Mouse (Mus musculus) kidney, adult 2 months (tissue): ENCODE data around the gene Gm8180. TPM values are rescaled to one million over a fixed set of nuclear protein-coding genes. Genes with fewer than 3 reads are reported as not detected.
"Not testable (repeated sequence)": the region's sequence is repeated elsewhere in the genome, so short reads cannot be mapped to it uniquely, and the experiment has no call there.

ENCODE experiments used
- DNase-seq: peaks from one replicate; pipeline ENCODE4 v3.0.0; 2021
- H3K27ac ChIP-seq: fragments of 200-500 bp; 2 replicates; pipeline ENCODE4 v1.5.1; 2012; ENCODE audit warnings: low read depth, low read length, control low read depth, inconsistent platforms; ENCODE audit not compliant: insufficient read depth
- H3K27me3 ChIP-seq: fragments of 200-500 bp; replicated peaks from 2 replicates; pipeline ENCODE4 v1.6.1; 2012; ENCODE audit warnings: mild to moderate bottlenecking, moderate library complexity, low read length, inconsistent platforms; ENCODE audit not compliant: control insufficient read depth, insufficient read depth
- H3K36me3 ChIP-seq: fragments of 200-500 bp; 2 replicates; pipeline ENCODE4 v1.6.1; 2012; ENCODE audit warnings: mild to moderate bottlenecking, moderate library complexity, low read length, inconsistent platforms; ENCODE audit not compliant: control insufficient read depth, insufficient read depth
- H3K4me1 ChIP-seq: fragments of 200-500 bp; 2 replicates; pipeline ENCODE4 v1.6.1; 2011; ENCODE audit warnings: low read length; ENCODE audit not compliant: control insufficient read depth, insufficient read depth
- H3K4me3 ChIP-seq: fragments of 200-500 bp; 2 replicates; pipeline ENCODE4 v1.5.1; 2011; ENCODE audit warnings: mild to moderate bottlenecking, low read depth, low read length, control low read depth; ENCODE audit not compliant: insufficient read depth
- CTCF ChIP-seq: fragments of 200-500 bp; conservative IDR thresholded peaks from 2 replicates; pipeline ENCODE4 v1.5.1; 2011; ENCODE audit warnings: low read depth, mild to moderate bottlenecking, control low read depth, low read length, moderate library complexity, mixed read lengths; ENCODE audit not compliant: insufficient read depth, insufficient read length
- WGBS: fragments of 180-500 bp; shearing (Covaris S2); methylation state at CpG from one replicate; pipeline ENCODE4 v1.1.7; 2018; 5-methylcytosine and 5-hydroxymethylcytosine counted together
- polyA plus RNA-seq: library from polyadenylated mRNA; depleted of rRNA; stranded (reverse); fragments of >200 nt; gene quantifications from 2 replicates; pipeline ENCODE4 v1.2.3, GENCODE M21; 2012; rRNA removed

The Gm8180 gene
- not detected in 2 replicates for polyA plus RNA-seq

DNA sequence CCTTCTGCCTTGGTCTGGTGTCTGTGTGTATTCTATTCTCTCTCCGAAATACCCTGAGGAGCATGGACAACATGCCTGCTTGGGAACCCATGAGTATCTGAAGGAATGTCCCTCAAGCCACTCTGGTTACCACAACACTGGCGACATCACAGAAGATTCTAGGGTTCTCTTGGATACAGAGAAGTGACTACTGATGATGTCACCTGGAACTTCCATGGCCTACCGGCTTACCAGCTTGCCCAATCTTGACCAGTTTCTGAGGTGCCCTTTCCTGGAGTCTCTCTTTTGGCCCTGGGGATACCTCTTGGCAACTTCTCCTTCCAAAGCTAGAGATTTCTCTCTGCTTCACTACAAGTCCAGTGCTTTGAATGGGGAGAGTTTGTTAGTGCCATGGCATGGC, at the start of gene Gm8180:
Gm8180 (minus strand) TSS at position 101 of the 400 bp plus-strand sequence.
- H3K27me3 ChIP-seq, H3K4me3 ChIP-seq, H3K36me3 ChIP-seq, DNase-seq, H3K27ac ChIP-seq, H3K4me1 ChIP-seq: not testable (repeated sequence)
- WGBS: 87% methylated on average over 3 of the region's 3 CpGs

DNA sequence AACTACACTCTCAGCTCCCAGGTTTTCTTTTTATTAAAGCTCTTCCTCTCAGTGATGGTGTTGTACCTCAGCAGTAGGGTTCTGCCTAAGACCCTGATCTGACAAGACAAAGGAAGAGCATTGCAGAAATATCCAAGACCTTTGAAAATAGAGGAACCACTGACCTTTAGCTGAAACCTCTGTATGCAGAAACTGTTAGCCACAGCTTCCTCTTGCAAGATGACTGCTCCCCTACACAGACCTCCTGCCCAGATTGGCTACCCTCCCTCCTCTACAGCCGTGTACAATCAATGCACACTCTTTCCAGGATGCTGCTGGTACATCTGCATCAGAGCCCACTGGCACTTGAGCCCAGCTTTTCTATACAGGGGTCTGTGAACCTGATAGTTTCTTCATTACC, 45.8 kb upstream of the Gm8180 start:
- H3K27ac ChIP-seq, H3K36me3 ChIP-seq, H3K4me3 ChIP-seq, H3K4me1 ChIP-seq, H3K27me3 ChIP-seq: not testable (repeated sequence)
- 50% methylated on average over 1 of the region's 1 CpGs for WGBS
- peak; percentile 1 for DNase-seq

DNA sequence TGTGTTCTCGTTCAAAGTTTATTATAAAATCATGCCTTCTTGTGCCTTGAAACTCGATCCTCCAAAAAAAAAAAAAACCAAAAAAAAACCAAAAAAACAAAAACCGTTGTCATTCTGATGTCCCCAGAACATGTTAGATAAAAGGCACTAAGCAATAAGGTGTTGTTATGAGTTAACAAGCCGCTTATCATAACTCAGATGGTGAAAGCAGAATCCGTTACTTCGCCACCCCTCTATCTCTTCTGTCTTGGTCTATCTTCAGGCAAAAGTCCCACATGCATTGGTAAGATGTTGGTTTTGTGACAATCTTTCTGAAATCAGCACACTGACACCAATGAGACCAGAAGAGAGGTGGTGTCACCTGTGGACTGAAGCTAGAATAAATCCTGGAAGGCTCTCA, 39.6 kb upstream of the Gm8180 start:
- whole genome bisulfite sequencing: 78% methylated on average over 6 of the region's 6 CpGs
- H3K4me3 ChIP-seq, H3K36me3 ChIP-seq, H3K27me3 ChIP-seq, H3K27ac ChIP-seq, H3K4me1 ChIP-seq, DNase-seq: not testable (repeated sequence)

DNA sequence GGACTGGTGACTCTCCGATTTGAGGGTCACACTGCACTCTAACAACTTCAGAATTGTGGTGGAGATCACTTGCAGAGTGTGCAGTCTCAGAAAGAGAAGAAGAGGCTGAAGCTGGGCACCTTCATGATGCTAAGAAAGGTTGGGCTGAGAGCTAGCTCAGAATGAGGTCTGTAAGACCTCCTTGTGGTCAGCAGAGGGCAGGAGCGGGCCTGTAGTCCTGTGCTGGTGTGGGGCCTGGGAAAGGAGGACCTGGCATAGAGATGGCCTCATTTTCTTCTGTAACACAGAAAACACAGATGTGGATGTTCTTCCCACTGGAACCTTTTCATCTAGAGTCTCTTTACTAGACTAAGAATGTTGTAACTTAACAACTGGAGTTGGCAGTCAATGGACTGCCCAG, 37.3 kb upstream of the Gm8180 start:
- 57% methylated on average over 1 of the region's 2 CpGs for WGBS
- not testable (repeated sequence) for H3K27me3 ChIP-seq, DNase-seq, H3K4me1 ChIP-seq, H3K27ac ChIP-seq, H3K36me3 ChIP-seq, H3K4me3 ChIP-seq

DNA sequence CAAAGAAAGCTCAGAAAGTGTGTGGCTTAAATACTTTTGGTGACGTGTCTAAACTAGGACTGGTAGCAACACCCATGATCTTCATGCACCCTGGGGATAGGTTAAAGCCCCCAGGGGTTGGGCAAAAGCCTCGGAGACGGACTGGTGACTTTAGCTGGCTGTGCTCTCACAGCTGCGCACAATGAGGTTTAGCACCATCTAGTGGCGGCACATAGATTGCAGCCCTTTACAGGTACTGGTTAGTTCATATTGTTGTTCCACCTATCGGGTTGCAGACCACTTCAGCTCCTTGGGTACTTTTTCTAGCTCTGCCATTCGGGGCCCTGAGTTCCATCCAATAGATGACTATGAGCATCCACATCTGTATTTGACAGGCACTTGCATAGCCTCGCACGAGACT, 27.9 kb upstream of the Gm8180 start:
- not testable (repeated sequence) for H3K27me3 ChIP-seq, H3K4me1 ChIP-seq, H3K4me3 ChIP-seq, H3K27ac ChIP-seq, H3K36me3 ChIP-seq
- TF ChIP-seq CTCF: peak; percentile 54
- DNase-seq: peak; percentile 41
- 76% methylated on average over 8 of the region's 9 CpGs for WGBS

DNA sequence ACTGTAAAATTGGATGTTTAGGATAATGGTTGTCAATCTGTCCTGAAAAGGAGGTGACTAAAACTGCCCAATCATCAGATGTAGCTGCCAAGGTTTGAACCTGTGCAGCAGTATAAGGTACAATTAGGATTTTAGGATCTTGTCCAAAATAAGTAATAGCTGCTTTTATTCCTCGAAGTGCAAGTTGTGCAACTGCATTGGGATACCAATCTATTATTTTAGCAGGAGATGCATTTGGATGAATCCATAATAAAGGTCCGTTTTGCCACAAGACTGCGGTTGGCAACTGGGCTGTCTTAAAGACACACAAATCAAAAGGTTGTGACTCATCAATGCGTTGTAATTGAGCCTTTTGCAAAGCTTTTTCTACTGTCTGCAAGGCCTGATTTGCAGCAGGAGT, 23.6 kb upstream of the Gm8180 start:
- not testable (repeated sequence) for H3K4me3 ChIP-seq, H3K4me1 ChIP-seq, H3K27ac ChIP-seq, H3K27me3 ChIP-seq, DNase-seq, H3K36me3 ChIP-seq
- 71% methylated on average over 4 of the region's 4 CpGs for WGBS

DNA sequence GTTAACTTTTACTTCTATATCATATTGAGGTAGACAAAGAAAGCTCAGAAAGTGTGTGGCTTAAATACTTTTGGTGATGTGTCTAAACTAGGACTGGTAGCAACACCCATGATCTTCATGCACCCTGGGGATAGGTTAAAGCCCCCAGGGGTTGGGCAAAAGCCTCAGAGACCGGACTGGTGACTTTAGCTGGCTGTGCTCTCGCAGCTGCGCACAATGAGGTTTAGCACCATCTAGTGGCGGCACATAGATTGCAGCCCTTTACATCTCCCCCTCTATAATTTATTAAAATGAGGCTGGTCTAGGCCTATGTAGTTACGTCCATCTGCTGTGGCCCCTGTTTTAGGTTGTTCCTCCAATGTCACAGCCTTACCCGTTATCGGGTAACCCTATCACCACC, 19.9 kb upstream of the Gm8180 start:
- not testable (repeated sequence) for H3K4me3 ChIP-seq, H3K27me3 ChIP-seq, H3K36me3 ChIP-seq, H3K27ac ChIP-seq, DNase-seq, H3K4me1 ChIP-seq
- whole genome bisulfite sequencing: 14% methylated on average over 7 of the region's 7 CpGs
- 0 out of 2 replicates have a peak, but pooled peaks have one; percentile 12 for TF ChIP-seq CTCF

DNA sequence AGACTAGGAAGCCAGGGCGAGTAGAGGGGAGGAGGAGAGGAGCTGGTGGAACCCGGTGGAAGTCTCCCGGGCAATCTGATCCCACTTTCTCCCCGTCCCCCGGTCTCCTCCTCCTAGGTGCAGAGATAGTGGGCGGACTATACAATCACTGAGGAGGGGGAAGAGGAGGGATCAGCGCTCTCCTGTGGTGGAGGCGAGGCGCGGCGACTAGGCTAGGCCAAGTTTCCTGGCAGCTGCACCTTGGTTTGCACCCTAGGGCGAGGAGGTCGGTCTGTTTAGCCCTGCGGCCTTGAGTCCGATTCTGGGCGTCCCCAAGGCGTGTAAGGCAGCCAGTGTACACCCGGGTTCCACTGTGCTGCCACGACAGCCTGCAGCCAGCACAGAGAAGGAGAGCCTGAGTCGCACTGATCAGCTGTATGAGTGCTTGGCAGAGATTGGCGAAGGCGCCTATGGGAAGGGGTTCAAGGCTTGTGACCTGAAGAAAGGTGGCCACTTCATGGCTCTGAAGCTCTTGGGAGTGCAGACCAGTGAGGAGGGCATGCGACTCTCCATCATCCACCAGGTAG, 12.4 kb upstream of the Gm8180 start:
- not testable (repeated sequence) for H3K4me1 ChIP-seq, DNase-seq, H3K36me3 ChIP-seq, H3K27ac ChIP-seq, H3K4me3 ChIP-seq, H3K27me3 ChIP-seq
- WGBS: 16% methylated on average over 23 of the region's 23 CpGs
